Mouse (Mus musculus) gastrocnemius, adult 8-10 months (tissue): Measurements from ENCODE around the gene Gigyf2. TPM values are rescaled to one million over a fixed set of nuclear protein-coding genes. Genes with fewer than 3 reads are reported as not detected.

Experiments
- DNase-seq, 2 experiments: peaks; one replicate each; pipeline ENCODE4 v3.0.0; 2022; ENCODE audit warnings: low spot score in 2 of 2
- total RNA-seq, 4 experiments: library from RNA; stranded (reverse); gene quantifications; 2 replicates each; pipeline ENCODE4 v1.2.4; 2022

Gene Gigyf2
- total RNA-seq, result 10 to 100 TPM; 33.1 to 40.4 (median 39.0) TPM

- peak; percentile 94 for DNase-seq
Measured at GRCm38 (mm10) chr1:87326742-87327163, at the start of gene Gigyf2. TSS of gene Gigyf2 (plus strand) at chr1:87326998.

GRCm38 (mm10) chr1:87280281-87280680 is 46.5 kb upstream of the Gigyf2 start:
- DNase-seq, result no peak

- DNase-seq, result no peak
Measured at GRCm38 (mm10) chr1:87281599-87282412, 45.0 kb upstream of the Gigyf2 start.

DNA sequence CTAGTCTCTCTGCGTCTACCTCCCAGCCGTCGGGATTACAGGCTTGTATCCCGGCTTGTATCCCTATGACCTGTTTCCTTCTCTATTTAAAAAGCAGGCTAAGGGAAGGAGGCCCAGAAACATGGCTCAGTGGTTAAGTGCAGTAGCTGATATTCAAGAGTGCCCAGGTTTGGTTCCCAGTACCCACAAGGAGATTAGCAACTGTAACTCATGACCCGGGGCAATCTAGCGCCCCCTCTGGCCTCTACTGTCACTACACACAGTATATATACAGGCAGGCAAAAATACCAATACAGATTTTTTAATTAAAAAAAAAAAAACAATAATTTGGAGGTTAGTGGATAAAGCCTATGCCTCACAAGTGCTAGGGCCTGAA is 44.4 kb upstream of the Gigyf2 start:
- no peak for DNase-seq

DNA sequence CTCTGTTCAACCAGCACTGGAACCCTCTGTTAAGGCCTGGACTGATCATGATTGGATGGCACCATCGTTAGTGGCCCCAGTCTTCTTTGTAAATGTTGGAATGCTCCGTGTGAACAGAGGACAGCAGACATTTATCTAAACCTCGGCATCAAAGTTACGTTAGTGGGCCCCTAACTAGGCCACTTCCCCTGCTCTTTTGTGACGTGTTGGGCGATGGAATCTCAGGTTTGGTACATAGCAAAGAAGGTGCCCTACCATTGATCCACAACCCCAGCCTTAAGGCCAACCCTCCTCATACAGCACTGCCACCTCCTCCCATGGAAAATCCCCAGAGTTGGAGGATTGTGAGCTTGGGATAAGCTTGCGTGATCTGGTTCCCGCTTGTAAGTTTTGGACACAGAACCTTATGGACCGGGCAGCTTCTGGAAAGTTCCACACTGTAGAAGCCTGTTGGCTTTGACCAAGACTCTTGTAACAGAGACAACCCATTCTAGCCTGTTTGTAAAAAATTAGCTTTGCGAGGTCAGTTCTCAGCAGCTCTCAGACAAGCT is 43.3 kb upstream of the Gigyf2 start:
- no peak for DNase-seq

GRCm38 (mm10) chr1:87287105-87287504 is 39.7 kb upstream of the Gigyf2 start:
- no peak for DNase-seq

DNA sequence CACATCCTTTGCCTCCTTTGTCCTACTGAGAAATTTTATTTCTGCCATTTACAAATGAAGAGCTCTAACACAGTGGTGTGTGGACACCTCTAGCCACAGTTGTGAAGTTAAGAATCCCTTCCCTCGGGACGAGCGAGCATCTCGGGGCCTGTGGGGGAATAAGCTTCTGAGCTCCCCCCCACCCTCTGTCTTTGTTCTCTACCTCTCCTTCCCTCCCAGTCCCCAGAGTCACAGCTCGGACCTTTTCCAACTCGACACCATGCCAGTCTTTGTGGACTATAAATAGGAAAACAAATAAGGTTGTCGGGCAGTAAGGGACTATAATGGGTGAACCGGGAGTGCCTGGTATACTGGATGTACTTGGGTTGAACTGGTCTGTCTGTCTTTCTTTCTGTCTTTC is 35.4 kb upstream of the Gigyf2 start:
- no peak for DNase-seq

- DNase-seq, result peak; percentile 15 to 18
Measured at GRCm38 (mm10) chr1:87292420-87293190, 34.2 kb upstream of the Gigyf2 start.

DNA sequence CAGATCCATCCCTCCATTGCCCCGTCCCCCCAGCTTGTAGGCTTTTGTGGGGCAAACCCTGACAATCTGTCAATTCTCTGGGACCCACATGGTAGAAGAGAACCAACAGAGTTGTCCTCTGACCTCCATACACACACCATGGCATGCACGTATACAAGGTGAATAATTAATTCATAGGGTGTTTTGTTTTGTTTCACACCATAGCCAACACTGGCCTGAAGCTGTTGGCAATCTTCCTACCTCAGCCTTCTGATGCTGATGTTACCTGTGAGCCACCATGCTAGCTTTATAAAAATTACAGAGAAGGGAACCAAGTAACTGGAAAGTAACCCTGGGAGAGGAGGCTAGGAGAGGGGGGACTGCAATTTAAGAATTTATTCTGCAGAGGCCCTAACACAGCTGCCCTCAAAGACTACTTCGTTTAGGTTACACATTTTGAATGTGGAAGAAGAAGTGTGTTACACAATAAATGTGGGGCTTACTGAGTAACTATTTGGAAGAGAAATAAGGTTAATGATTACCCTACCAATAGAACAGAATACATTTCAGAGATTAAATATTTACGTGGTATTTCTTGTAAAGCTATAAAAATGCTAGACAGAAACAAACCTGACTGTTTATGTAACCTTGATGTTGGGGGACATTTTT is 32.6 kb upstream of the Gigyf2 start:
- DNase-seq, result no peak

DNA sequence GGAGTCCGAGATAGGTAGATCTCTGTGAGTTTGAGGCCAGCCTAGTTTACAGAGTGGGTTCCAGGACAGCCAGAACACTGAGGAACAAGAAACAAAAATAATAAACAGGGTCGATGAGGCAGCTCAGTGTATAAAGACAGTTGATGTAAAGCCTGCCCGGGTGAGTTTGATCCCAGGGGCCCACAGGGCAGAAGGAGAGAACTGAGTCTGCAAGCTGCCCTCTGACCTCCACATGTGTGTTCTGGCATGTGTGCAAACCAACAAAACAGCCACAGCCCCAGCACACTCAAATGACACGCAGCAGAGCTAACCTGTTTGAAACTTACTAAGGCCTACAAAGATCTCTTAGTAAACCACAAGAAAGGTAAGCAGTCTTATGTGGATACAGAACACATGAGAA is 31.8 kb upstream of the Gigyf2 start:
- DNase-seq, result no peak

- DNase-seq, result no peak
Measured at GRCm38 (mm10) chr1:87297346-87297925, 29.4 kb upstream of the Gigyf2 start.

DNA sequence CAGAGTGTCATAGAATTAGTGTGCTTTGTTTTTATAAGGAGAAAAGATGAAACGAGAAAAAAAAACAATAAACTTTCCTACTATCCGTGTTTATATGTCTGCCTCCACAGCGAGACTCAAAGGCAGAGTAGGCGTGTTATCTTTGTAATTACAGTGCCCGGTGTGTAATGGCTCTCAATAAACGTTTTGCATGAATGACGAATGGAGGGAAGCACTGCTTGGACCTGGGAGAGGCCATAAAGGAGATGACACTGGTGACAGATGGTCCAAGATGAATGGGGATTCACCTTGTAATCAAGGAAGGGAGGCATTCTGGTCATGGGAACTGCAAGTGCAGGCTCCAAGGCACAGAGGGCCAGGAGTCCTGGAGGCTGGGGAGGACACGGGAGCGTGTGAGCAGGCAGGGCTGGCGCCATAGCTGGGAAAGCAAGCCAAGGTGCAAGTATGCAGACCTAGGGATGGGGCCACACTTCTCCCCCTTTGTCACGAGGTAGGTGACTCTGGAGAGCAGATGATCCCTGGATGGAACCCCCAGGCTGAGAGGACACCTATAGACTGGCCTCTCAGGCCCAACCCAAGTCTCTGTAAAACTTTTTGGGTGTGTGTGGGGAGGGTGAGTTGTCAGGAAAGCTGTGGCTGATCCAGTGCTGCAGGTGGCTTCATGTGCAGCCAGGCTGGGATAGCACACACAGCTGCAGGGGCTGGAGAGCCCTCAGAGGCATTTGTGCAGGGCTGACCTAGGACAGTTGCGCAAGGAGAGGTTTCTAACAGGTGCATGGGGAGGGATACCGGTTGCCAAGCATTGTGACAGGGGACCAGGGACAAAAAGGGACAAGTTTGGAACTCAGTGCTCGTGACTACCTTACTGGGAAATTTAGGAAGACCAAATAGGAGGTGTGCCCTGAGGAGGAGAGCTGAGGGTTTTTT is 26.2 kb upstream of the Gigyf2 start:
- no peak for DNase-seq

DNA sequence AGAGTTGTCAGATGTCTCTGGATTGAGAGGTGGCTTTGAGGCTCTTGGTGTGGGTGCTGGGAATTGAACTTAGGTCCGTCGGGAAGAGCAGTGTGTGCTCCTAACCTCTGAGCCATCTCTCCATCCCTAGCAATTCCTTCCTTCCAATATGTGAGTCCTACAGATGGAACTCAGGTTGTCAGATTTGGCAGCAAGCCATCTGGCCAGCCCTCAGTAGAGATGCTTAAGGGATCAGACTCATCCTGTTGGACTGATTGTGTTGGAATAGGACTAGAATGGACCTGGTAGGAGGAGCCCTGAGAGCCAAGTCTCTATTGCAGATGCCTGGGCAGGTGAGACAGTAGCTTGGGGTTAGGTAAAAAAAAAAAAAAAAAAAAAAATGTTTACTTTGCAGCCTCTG is 24.8 kb upstream of the Gigyf2 start:
- no peak for DNase-seq

DNA sequence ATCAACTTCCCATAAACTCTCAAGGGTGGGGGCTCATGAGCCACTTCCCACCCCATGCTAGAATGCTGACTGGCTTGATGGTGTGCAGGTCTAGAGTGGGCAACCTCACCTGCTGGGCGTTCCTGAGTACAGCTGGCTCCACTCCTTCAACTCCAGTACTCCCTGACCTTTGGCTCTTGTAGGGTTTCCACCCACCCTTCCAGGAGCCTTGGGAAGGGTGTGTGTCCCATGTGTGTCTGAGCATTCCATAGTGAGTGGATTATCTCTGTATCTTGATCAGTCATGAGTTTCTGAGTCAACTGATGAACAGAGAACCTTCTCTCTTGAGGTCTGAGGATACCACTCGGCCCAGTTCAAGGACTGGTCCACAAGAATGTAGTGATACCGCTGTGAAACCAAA is 17.8 kb upstream of the Gigyf2 start:
- DNase-seq, result no peak

DNA sequence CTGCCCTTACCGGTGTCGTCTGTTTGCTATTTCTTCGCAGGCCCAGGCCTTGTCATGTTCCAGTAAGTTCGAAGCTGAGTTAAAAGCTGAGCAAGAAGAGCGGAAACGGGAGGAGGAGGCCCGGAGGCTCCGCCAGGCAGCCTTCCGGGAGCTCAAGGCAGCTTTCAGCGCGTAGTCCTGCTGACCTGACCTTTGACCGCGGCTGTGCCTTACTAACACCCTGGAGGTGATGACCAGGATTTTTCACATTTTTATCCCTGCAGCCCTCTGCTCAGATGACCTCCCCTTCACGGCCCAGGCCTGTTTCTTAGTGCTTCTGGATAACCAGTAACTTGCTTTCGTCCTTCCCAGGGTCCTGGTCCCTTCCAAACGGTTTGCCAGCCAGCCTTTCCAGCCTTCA is 17.2 kb upstream of the Gigyf2 start:
- DNase-seq, result no peak

DNA sequence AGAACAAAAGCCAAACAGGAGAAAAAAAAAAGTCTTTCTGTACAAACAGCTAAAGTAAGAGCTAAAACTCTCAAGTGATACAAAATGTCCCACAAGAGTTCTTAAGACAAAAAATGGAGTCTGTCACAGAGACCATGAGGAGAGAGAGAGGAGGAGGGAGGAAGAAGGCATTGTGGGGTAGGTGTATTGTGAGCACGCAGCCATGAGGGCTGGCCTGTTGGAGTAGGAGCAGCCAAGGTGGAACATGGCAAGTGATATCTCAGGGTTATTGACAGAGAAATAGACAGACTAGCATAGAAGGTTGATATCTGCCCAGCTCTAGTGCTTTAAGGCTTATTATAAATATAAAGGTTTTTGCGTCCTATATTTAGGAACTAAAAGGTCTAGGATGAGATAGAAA is 14.1 kb upstream of the Gigyf2 start:
- no peak for DNase-seq

GRCm38 (mm10) chr1:87313116-87313515 is 13.7 kb upstream of the Gigyf2 start:
- no peak for DNase-seq

- DNase-seq, result no peak
Measured at GRCm38 (mm10) chr1:87313843-87314570, 12.8 kb upstream of the Gigyf2 start.

GRCm38 (mm10) chr1:87315431-87315830 is 11.4 kb upstream of the Gigyf2 start:
- DNase-seq, result no peak

GRCm38 (mm10) chr1:87315894-87316293 is 10.9 kb upstream of the Gigyf2 start:
- DNase-seq, result no peak
